Mouse (Mus musculus) central nervous system, embryonic 14 days (tissue): Measurements from ENCODE around the gene Scamp3. TPM values are rescaled to one million over a fixed set of nuclear protein-coding genes. Genes with fewer than 3 reads are reported as not detected.

ENCODE experiments used
- polyA plus RNA-seq: library from polyadenylated mRNA; depleted of rRNA; stranded (reverse); fragments of >200 nt; gene quantifications from 2 replicates; pipeline ENCODE4 v1.2.3, GENCODE M21; 2012; rRNA removed

Scamp3 gene
- 126 and 132 TPM in 2 replicates for polyA plus RNA-seq

DNA sequence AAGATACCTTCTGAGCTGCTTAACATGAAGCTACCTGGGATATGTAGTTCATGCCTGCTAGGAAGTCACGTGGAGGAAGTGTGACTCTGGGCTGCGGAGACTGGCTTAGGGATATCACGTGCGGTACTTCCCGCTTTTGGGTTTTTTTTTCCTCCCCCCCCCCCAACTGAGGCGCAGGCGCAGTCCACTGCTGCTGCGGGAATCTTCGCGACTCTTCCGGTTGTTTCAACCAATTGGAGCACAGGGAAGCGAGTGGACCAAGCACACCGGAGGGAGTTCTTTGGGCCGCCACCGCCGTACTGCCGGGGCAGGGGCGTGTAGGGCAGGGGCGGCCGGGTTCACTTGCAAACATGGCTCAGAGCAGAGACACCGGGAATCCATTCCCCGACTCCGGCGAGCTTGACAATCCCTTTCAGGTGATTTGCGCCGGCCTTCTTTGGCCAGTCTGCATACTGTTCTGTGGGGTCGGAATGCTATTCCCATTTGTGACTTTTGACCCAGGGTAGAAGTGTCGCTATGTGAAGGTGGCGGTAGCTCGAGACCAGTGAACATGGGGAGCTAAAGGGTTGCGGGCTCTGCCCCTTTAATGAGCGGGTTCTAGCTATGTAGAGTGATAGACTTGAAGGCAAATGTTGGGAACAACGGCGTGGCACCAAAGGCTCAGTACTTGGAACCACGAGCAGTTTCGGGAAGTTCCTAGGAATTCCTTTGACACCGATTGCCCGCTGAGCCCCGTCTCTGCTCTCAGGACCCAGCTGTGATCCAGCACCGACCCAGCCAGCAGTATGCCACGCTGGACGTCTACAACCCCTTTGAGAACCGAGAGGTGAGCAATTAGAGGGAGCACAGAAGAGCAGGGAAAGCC lies at the start of gene Scamp3:
Gene Scamp3 (plus strand): TSS at position 232 of the 865 bp plus-strand sequence.

DNA sequence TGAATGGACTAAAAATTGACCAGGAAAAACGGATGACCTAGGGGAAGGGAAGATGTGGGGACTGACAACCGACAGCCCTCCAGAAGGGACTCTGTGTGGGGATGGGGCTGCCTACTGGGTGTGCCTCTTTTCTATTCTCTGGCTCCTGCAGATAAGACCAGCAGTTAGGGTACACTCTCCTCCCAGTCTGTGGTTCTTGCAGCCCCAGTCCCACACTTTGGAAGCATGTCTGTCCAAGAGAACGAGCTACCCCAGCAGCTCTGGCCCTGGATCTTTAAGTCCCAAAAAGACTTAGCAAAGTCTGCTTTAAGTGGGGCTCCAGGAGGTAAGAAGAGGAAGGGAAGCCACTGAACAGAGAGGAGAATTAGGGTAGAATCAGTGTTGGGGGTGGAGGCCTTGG lies 41.3 kb upstream of the Scamp3 start, which contains the start of gene Pklr:
Gene Pklr (plus strand): TSS at position 185 of the 400 bp plus-strand sequence.

DNA sequence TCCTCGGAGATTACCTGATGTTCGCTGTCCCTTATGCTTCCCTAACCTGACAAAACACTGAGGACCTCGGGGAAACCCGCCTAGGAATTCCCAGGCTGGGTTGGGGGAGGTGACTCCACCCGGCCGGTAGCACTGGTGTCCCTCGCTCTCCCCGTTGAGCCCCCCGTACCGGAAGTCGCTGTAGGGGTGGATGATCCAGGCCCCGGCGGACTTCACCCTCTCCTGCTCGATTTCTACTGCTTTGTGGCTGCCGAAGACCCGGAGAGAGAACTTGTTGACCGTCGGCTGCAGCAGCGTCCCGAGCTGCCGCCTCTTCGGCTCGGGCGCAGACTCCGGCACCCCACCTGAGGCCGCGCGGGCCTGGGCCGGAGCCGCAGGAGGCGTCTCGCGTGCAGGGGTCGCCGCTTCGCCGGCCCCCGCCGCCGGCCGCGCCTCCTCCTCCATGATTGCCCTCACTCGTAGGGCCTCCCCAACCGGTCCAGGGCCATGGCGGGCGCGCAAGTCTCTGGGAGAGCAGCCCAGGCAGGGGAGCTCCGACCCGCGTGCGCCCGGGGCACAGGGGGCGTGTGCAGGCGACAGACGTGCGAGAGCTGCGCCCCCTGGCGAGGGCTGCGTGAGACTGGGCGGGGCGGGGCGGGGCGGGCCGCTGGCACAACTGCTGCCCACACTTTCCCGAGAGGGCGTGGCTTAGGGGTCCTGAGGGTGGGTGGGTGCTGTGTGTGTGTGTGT lies 17.5 kb upstream of the Scamp3 start, which contains the start of gene Hcn3:
Gene Hcn3 (minus strand): TSS at position 581 of the 729 bp plus-strand sequence.

DNA sequence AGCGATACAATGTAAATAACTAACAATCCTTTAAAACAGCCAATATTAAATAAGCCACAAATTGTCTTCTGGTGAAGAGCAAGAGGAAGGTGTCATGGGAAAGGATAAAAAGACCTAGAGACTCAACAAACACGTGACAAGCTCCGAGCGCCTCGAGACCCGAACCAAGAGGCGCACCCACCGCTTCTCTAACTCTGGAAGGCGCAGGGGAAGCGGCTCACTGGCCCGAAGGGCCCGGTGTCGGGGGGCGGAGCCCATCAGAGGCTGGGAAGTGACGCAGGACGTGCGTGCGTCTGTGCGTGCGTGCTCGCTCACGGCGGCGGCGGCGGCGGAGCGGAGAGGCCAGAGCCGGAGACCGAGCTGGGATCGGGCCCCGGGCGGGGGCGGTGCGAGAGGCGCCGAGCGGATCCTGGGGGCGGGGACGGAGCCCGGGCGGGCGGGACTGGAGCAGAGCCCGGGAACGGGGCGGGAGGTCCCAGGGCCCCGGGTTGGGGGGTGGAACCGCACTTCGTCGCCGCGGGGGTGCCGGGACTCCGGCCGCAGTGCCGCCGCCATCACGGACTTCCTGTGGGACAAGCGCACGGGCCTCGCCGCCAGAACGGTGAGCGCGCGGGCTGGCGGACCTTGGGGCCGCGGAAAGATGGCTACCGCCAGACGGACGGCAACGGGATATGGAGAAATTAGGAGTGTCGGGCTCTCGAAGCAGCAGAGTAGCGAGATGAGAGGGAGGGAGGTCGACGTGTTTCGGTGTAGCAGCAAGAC lies 12.6 kb upstream of the Scamp3 start, which contains the start of gene Clk2:
Gene Clk2 (plus strand): TSS at position 290 of the 762 bp plus-strand sequence.

DNA sequence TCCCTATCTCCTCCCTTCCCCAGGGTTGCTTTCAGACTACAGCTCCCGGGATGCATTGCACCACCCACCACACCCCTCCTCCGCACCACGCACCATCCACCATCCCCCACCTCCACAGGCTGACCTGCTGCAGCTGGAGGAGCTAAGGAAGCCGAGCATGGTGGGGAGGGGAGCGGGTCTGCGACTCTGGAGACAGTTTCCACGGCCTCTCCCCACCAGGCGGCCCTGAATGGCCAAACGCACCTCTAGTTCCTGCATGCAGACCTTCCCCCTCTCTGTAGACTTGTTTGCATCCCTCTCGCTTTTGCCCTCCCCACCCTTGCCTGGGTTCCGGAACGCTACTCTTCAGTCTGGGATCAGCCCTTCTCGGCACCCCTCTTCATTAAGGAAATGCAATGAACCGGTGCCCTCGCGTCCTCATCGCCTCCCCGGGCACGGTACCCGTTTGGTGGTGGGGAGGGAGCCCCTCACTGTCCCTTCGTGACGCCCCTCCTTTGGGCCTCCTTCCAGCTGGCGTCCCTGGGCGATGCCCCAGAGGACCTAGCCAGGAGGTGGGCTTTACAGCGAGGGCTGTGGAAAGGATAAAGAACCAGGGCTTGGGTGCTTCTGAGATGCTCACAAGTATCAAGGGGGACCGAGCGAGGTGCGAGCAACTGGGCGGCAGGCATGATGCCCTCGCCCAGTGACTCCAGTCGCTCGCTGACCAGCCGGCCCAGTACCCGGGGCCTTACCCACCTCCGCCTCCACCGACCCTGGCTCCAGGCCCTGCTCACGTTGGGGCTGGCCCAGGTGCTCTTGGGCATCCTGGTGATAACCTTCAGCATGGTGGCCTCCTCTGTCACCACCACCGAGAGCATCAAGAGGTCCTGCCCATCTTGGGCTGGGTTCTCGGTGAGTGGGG lies 6.0 kb downstream of the Scamp3 start, which contains the start of gene Fam189b:
Gene Fam189b (plus strand): TSS at position 86 of the 901 bp plus-strand sequence.

DNA sequence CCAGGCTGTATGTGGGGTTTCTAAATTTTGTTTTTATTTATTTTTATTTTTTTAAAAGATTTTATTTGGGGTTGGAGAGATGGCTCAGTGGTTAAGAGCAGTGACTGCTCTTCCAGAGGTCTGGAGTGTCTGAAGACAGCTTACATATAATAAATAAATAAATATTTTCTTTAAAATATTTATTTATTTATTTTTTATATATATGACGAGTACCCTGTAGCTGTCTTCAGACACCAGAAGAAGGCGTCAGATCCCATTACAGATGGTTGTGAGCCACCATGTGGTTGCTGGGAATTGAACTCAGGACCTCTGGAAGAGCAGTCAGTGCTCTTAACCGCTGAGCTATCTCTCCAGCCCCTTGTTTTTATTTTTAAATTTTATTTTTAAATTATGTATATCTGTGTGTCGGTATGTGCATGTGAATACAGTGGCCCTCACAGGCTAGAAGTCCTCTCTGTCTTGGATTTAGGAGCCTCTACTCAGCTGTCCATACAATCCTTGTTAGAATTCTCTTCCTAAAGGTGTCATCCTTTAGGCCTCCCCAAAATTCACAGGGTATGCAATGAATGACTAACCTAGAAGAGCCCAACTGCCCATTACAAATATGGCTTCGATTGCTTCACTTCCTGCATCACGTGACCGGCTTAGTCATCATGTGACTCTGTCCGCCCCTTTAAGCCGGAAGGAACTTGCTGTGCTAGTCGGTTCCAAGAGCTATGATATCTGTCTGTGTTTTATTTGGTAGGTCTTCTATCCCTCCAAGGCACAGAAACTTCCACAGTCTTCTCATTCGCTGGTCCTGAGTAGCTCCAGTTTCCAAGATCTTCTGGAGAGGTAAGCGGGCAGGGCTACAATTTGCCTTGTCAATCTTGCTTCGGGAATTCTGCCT lies 25.2 kb downstream of the Scamp3 start, which contains the start of gene Gba:
Gene Gba (plus strand): TSS at position 676 of the 889 bp plus-strand sequence.

DNA sequence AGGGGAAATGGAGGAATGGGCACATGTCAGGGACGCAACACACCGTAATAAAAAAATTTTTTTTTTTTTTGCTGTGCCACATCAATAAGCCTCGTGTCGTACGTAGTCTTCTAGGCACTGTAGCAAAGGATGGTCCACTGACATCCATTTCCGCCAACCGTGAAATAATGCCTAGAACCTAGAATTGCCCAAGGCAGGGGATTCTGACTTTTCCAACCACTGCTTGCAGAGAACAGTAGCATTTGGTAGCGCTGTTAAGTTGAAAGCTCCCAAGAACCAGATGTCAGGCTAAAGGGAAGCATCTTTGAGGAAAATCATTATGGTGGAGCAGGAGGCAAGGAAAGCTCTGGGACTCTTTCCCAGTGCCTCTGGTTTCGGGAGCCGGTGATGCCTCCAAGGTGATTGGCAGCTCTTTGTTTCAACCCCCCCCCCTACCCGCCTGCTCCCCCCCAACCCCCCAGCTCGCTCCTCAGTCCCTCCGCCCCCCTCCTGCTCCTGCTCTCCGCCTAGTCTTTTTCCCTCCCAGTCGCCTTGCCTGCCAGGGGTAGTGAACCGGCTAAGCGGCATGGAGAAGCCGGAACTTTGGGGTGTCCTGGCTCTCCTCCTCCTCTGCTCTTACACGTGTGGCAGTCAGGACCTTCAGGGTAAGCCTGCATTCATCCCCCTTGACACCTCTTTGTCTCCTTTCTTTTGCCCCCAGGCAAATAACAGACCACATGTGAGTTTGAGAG lies 37.6 kb downstream of the Scamp3 start, which contains the start of gene Thbs3:
Gene Thbs3 (plus strand): TSS at position 500 of the 731 bp plus-strand sequence.

DNA sequence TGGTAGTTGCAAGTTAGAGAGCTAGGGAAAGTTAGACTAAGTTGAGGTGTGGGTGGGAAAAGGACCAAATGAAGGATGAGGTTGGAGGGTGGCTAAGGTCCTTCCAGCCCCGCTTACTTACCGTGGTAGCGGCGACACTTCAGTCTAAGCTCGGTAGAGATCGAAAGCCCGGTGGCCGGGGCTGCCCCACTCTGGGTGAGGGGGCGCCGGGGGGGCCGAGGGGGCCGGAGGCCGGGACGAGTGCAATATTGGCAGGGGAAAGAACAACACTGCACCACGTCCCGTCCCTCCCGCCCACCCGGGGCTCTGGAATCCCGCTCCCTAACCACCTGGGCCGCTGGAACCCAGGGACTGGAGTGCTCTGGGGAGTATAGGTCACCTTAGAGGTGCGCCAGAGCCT lies 49.6 kb downstream of the Scamp3 start, which contains the start of gene Mtx1:
Gene Mtx1 (minus strand): TSS at position 189 of the 400 bp plus-strand sequence.

DNA sequence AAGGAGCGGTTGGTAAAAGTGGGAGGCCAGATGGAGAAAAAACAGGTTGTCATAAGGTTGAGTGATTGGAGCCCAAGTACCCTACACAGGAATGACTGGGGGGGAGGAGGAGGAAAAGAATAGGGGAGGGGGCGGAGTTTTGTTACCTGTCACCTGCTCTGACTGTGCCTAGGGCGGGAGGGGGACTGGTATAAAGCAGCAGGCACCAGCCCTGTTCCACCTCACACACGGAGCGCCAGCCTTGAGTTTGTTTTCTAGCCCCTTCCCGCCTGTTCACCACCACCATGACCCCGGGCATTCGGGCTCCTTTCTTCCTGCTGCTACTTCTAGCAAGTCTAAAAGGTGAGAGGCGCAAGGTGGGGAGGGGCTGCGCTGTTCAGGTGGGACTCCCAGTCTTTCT lies 51.6 kb downstream of the Scamp3 start, which contains the start of gene Muc1:
Gene Muc1 (plus strand): TSS at position 222 of the 400 bp plus-strand sequence.

Other genes with a start within 250 kb of the Scamp3 start
- 21.4 and 21.5 TPM in 2 replicates for gene Ash1l, start 226.9 kb upstream of the Scamp3 start, polyA plus RNA-seq
- gene Dap3, start 226.3 kb upstream of the Scamp3 start, polyA plus RNA-seq, result 101 and 109 TPM in 2 replicates
- 108 and 121 TPM in 2 replicates for gene Rusc1, start 84.2 kb upstream of the Scamp3 start, polyA plus RNA-seq
- gene Gm43738, start 76.4 kb upstream of the Scamp3 start, polyA plus RNA-seq, result 0.04 TPM in 1 of 2 replicates, not detected in the other
- 171 and 173 TPM in 2 replicates for gene Fdps, start 75.5 kb upstream of the Scamp3 start, polyA plus RNA-seq
- 0.16 and 0.20 TPM in 2 replicates for gene Pklr, start 41.3 kb upstream of the Scamp3 start, polyA plus RNA-seq
- 39.0 and 45.4 TPM in 2 replicates for gene Hcn3, start 17.3 kb upstream of the Scamp3 start, polyA plus RNA-seq
- gene Clk2, start 12.7 kb upstream of the Scamp3 start, polyA plus RNA-seq, result 134 and 139 TPM in 2 replicates
- gene Fam189b, start 5.7 kb downstream of the Scamp3 start, polyA plus RNA-seq, result 73.1 and 87.3 TPM in 2 replicates
- gene Gba, start 25.5 kb downstream of the Scamp3 start, polyA plus RNA-seq, result 51.1 and 54.2 TPM in 2 replicates
- gene Thbs3, start 37.7 kb downstream of the Scamp3 start, polyA plus RNA-seq, result 175 and 182 TPM in 2 replicates
- gene Mtx1, start 49.6 kb downstream of the Scamp3 start, polyA plus RNA-seq, result 162 and 175 TPM in 2 replicates
- gene Muc1, start 51.6 kb downstream of the Scamp3 start, polyA plus RNA-seq, result 9.0 and 10.7 TPM in 2 replicates
- 101 and 102 TPM in 2 replicates for gene Krtcap2, start 68.5 kb downstream of the Scamp3 start, polyA plus RNA-seq
- gene Trim46, start 68.8 kb downstream of the Scamp3 start, polyA plus RNA-seq, result 104 and 109 TPM in 2 replicates
- gene Dpm3, start 81.9 kb downstream of the Scamp3 start, polyA plus RNA-seq, result 175 and 201 TPM in 2 replicates
- 57.4 and 74.4 TPM in 2 replicates for gene Slc50a1, start 93.1 kb downstream of the Scamp3 start, polyA plus RNA-seq
- gene Efna1, start 103.7 kb downstream of the Scamp3 start, polyA plus RNA-seq, result 12.7 and 19.2 TPM in 2 replicates
- gene Efna3, start 145.5 kb downstream of the Scamp3 start, polyA plus RNA-seq, result 50.5 and 63.6 TPM in 2 replicates
- gene Efna4, start 160.6 kb downstream of the Scamp3 start, polyA plus RNA-seq, result 23.2 and 25.2 TPM in 2 replicates
- gene Adam15, start 172.5 kb downstream of the Scamp3 start, polyA plus RNA-seq, result 60.2 and 80.6 TPM in 2 replicates
- gene Dcst2, start 184.5 kb downstream of the Scamp3 start, polyA plus RNA-seq, result 0.31 and 0.36 TPM in 2 replicates
- gene Dcst1, start 187.8 kb downstream of the Scamp3 start, polyA plus RNA-seq, result 0.05 and 0.10 TPM in 2 replicates
- 2.3 and 4.1 TPM in 2 replicates for gene Zbtb7b, start 217.3 kb downstream of the Scamp3 start, polyA plus RNA-seq
- 4.3 and 5.9 TPM in 2 replicates for gene Lenep, start 225.3 kb downstream of the Scamp3 start, polyA plus RNA-seq
- gene Flad1, start 234.4 kb downstream of the Scamp3 start, polyA plus RNA-seq, result 44.4 and 51.7 TPM in 2 replicates
- 129 and 142 TPM in 2 replicates for gene Cks1b, start 240.9 kb downstream of the Scamp3 start, polyA plus RNA-seq
- gene Shc1, start 241.0 kb downstream of the Scamp3 start, polyA plus RNA-seq, result 28.8 and 52.2 TPM in 2 replicates